In the genomic region with DNA sequence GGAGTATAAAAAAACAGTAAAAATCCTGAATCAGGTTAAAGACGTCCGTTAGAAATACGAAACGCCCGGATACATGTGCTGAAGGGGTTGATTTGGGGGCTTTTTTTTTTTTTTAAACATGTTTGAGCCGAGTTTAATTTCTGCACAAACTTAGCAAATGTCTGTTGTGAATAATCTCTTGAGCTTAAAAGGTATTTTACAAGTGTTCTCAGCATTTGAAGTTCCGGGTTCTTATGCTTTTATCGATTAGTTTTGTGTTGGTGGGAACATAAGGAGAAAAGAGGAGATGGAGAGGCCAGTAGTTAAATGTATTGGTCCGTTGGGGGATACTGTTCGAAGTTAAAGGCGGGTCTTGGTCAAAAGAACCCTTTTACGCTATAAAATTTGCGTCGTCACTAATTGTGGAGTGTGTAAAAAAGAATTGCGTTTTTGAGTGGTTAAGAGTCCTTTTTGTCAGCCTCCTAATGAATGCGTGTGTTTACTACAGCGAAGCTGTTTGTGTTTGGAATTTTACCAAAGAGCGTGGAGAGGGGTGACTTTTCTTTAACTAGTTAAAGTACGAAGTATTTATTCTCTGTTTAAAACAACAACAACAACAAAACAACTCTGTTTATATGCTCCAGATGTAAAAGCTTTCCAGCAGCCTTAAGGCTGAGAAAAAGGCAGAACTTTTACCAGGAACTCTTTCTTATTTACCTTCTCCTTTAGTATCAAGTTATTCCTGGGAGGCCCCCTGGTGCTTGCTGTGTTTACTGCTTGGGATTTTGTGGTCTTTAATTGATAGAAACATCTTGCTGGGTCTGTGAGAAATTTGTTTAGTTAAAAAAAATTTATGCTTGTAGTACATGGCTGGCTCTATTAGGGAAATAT, we compare ENCODE assay signal across 1 mouse cellular context.
TF ChIP-seq lines count a peak whose summit lies in the region.

No protein-coding gene starts in this region.

TF ChIP-seq in MEL, 35 proteins besides CTCF, POLR2A, EP300 and RAD21 (continued from another document):
- TF ChIP-seq GATA1 (IDR thresholded peaks at IDR 0.05; ENCODE audit: low read depth, low read length) (no peak), GABPA (IDR thresholded peaks at IDR 0.05; ENCODE audit: low read depth, low read length) (no peak), NELFE (IDR thresholded peaks at IDR 0.05; ENCODE audit: low read depth, low read length) (no peak), ZC3H11A (IDR thresholded peaks at IDR 0.05; ENCODE audit: low read depth, low read length) (no peak), ELF1 (IDR thresholded peaks at IDR 0.05; ENCODE audit: low read depth, low read length) (peak; percentile 54; the same call in 1 of the 2 replicates), MAX (IDR thresholded peaks at IDR 0.05; ENCODE audit: low read length) (peak; percentile 70; the same call in 1 of the 2 replicates), SIN3A (IDR thresholded peaks at IDR 0.05; ENCODE audit: low read length) (peak; percentile 73), HCFC1 (IDR thresholded peaks at IDR 0.05; ENCODE audit: low read depth, low read length) (0 out of 2 replicates have a peak, but pooled peaks have one; percentile 17), TBP (IDR thresholded peaks at IDR 0.05; ENCODE audit: low read depth, low read length) (peak; percentile 40; the same call in 1 of the 2 replicates), MEF2A (IDR thresholded peaks at IDR 0.05; ENCODE audit: extremely low read depth, insufficient replicate concordance, low read depth, low read length, poor library complexity, severe bottlenecking) (no peak), TCF12 (IDR thresholded peaks at IDR 0.05; ENCODE audit: low read depth, low read length) (no peak), ZNF384 (IDR thresholded peaks at IDR 0.05; ENCODE audit: low read depth, low read length) (peak; percentile 80), BHLHE40 (IDR thresholded peaks at IDR 0.05; ENCODE audit: borderline replicate concordance, low read depth, low read length) (no peak), POLR2AphosphoS2 (IDR thresholded peaks at IDR 0.05; ENCODE audit: low read length) (no peak), CHD2 (IDR thresholded peaks at IDR 0.05; ENCODE audit: low read length) (no peak), RCOR1 (IDR thresholded peaks at IDR 0.05; ENCODE audit: low read depth, low read length) (no peak), KAT2A (conservative IDR thresholded peaks at IDR 0.05; ENCODE audit: low read depth, low read length) (no peak; the same call in 1 of the 2 replicates)
